Mouse (Mus musculus): ENCODE measurements at regions not wholly inside any gene's neighbourhood (a gene's known extent, or its start where the extent isn't known, plus 50 kb on each side); places are given as distances from the start of the nearest gene placed in this dataset.

GRCm38 (mm10) chr2:21054325-21055082, 85.8 kb upstream of the Arhgap21 start:
- H3K9ac ChIP-seq (ENCODE audit: insufficient read depth, low read depth), result peak overlapping the region; percentile 43; the same call in 1 of the 2 replicates
- no peak overlapping the region for H3K27ac ChIP-seq (ENCODE audit: insufficient read depth, low read depth)
- H3K27me3 ChIP-seq (replicated peaks), result no peaks in the 10 kb centered on the region
- H3K4me1 ChIP-seq (ENCODE audit: control insufficient read depth in 1 of 2, insufficient read depth in 2 of 2), result peaks cover 6 to 20% of the 10 kb centered on the region in 2 experiments; a peak in 3 of 4 replicates
- dilution Hi-C loops (cut with MboI; ENCODE audit: extremely low pct_ligation_motif_present, extremely low pct_unique_long_range_greater_than_20kb, low sequenced_read_pairs) (no loop called here), in situ Hi-C loops (cut with MboI; ENCODE audit: low pct_ligation_motif_present, low pct_unique_long_range_greater_than_20kb, low sequenced_read_pairs) (no loop called here)
- TF ChIP-seq ELF1 (IDR thresholded peaks at IDR 0.05; ENCODE audit: low read depth, low read length) (no peak), SMC3 (IDR thresholded peaks at IDR 0.05; ENCODE audit: low read depth, low read length) (peak; percentile 15; the same call in 1 of the 2 replicates), USF2 (conservative IDR thresholded peaks at IDR 0.05; ENCODE audit: low read depth, low read length) (no peak), RAD21 (IDR thresholded peaks at IDR 0.05; ENCODE audit: low read depth, low read length) (peak; percentile 29), CTCF (conservative IDR thresholded peaks at IDR 0.05 in 1 of 2, IDR thresholded peaks at IDR 0.05 in 1 of 2; ENCODE audit: low read depth in 2 of 2, low read length in 2 of 2) (peak in 1 of 2 experiments; percentile 36; a peak in 1 of 4 replicates), MEF2A (IDR thresholded peaks at IDR 0.05; ENCODE audit: borderline replicate concordance, low read depth, low read length) (peak; percentile 71), JUN (IDR thresholded peaks at IDR 0.05; ENCODE audit: insufficient read depth, low read depth, low read length) (no peak; the same call in 1 of the 2 replicates), USF1 (IDR thresholded peaks at IDR 0.05; ENCODE audit: low read depth, low read length) (no peak), CHD2 (IDR thresholded peaks at IDR 0.05; ENCODE audit: low read length) (peak; percentile 64; the same call in 1 of the 2 replicates), IRF4 (IDR thresholded peaks at IDR 0.05; ENCODE audit: low read depth, low read length) (peak; percentile 56), MAFK (IDR thresholded peaks at IDR 0.05; ENCODE audit: insufficient replicate concordance, low read length) (0 out of 2 replicates have a peak, but pooled peaks have one; percentile 4), ETS1 (conservative IDR thresholded peaks at IDR 0.05; ENCODE audit: low read depth, low read length) (no peak), MXI1 (IDR thresholded peaks at IDR 0.05; ENCODE audit: low read depth, low read length) (no peak)
- H3K4me3 ChIP-seq (replicated peaks in 1 of 3; ENCODE audit: low read depth in 2 of 3, low read length in 2 of 3, poor library complexity in 1 of 3), result no peak overlapping the region
- no peaks in the 10 kb centered on the region for H3K9me3 ChIP-seq (replicated peaks; ENCODE audit: low read length)
- DNase-seq (ENCODE audit: extremely low read depth), result peak; percentile 37
- no peaks in the 10 kb centered on the region for H3K36me3 ChIP-seq (replicated peaks in 1 of 2; ENCODE audit: control insufficient read depth in 1 of 2, insufficient read depth in 1 of 2, low read length in 1 of 2)
- H3K79me2 ChIP-seq (replicated peaks; ENCODE audit: control insufficient read depth, extremely low read depth, insufficient read depth, poor library complexity, severe bottlenecking), result no peaks in the 10 kb centered on the region
- H3K4me2 ChIP-seq (ENCODE audit: insufficient read depth, low read depth, poor library complexity, severe bottlenecking), result peak overlapping the region; percentile 79

- in situ Hi-C loops (cut with MboI; ENCODE audit: low pct_ligation_motif_present, low pct_unique_long_range_greater_than_20kb, low sequenced_read_pairs) (no loop called here), dilution Hi-C loops (cut with MboI; ENCODE audit: extremely low pct_ligation_motif_present, extremely low pct_unique_long_range_greater_than_20kb, low sequenced_read_pairs) (no loop called here)
Measured at GRCm38 (mm10) chr2:21053596-21053995, 84.9 kb upstream of the Arhgap21 start.

More at GRCm38 (mm10) chr2:21053596-21053995, 84.9 kb upstream of the Arhgap21 start:
- peaks cover 6 to 20% of the 10 kb centered on the region in 2 experiments; a peak in 3 of 4 replicates for H3K4me1 ChIP-seq (ENCODE audit: control insufficient read depth in 1 of 2, insufficient read depth in 2 of 2)
- no peak overlapping the region for H3K4me2 ChIP-seq (ENCODE audit: insufficient read depth, low read depth, poor library complexity, severe bottlenecking)
- no peak overlapping the region for H3K27ac ChIP-seq (ENCODE audit: insufficient read depth, low read depth)
- no peak for TF ChIP-seq CTCF (conservative IDR thresholded peaks at IDR 0.05 in 1 of 2, IDR thresholded peaks at IDR 0.05 in 1 of 2; ENCODE audit: low read depth in 2 of 2, low read length in 2 of 2)
- no peak for TF ChIP-seq E2F4 (IDR thresholded peaks at IDR 0.05; ENCODE audit: insufficient replicate concordance, low read depth, low read length)
- no peak for TF ChIP-seq TBP (conservative IDR thresholded peaks at IDR 0.05; ENCODE audit: low read depth, low read length)
- no peak for TF ChIP-seq SIN3A (IDR thresholded peaks at IDR 0.05; ENCODE audit: low read length)
- no peak for TF ChIP-seq MAX (IDR thresholded peaks at IDR 0.05; ENCODE audit: low read length)
- no peak for TF ChIP-seq CHD2 (IDR thresholded peaks at IDR 0.05; ENCODE audit: low read length)
- no peak for TF ChIP-seq NELFE (IDR thresholded peaks at IDR 0.05; ENCODE audit: low read depth, low read length)
- no peak for TF ChIP-seq KAT2A (IDR thresholded peaks at IDR 0.05; ENCODE audit: insufficient replicate concordance, low read length)
- TF ChIP-seq USF2 (conservative IDR thresholded peaks at IDR 0.05; ENCODE audit: low read depth, low read length), result no peak
- no peak for TF ChIP-seq MAZ (IDR thresholded peaks at IDR 0.05; ENCODE audit: low read depth, low read length)
- no peak for TF ChIP-seq BHLHE40 (IDR thresholded peaks at IDR 0.05; ENCODE audit: low read depth, low read length)
- TF ChIP-seq USF1 (IDR thresholded peaks at IDR 0.05; ENCODE audit: low read depth, low read length), result no peak
- no peaks in the 10 kb centered on the region for H3K27me3 ChIP-seq (replicated peaks)
- no peaks in the 10 kb centered on the region for H3K36me3 ChIP-seq (replicated peaks in 1 of 2; ENCODE audit: control insufficient read depth in 1 of 2, insufficient read depth in 1 of 2, low read length in 1 of 2)
- DNase-seq (ENCODE audit: extremely low read depth), result no peak
- no peaks in the 10 kb centered on the region for H3K9me3 ChIP-seq (replicated peaks; ENCODE audit: low read length)
- no peak overlapping the region for H3K9ac ChIP-seq (ENCODE audit: insufficient read depth, low read depth)
- H3K4me3 ChIP-seq (replicated peaks in 1 of 3; ENCODE audit: low read depth in 2 of 3, low read length in 2 of 3, poor library complexity in 1 of 3), result no peak overlapping the region
- H3K79me2 ChIP-seq (replicated peaks; ENCODE audit: control insufficient read depth, extremely low read depth, insufficient read depth, poor library complexity, severe bottlenecking), result no peaks in the 10 kb centered on the region
